Mouse (Mus musculus) small intestine, adult 2 months (tissue): Measurements from ENCODE around the gene Mgll. TPM values are rescaled to one million over a fixed set of nuclear protein-coding genes. Genes with fewer than 3 reads are reported as not detected.

Experiments used
- H3K27ac ChIP-seq: fragments of 200-500 bp; 2 replicates; pipeline ENCODE4 v1.5.1; 2012; ENCODE audit warnings: low read depth, low read length, control low read depth, inconsistent platforms; ENCODE audit not compliant: insufficient read depth
- H3K27me3 ChIP-seq: fragments of 200-500 bp; 2 replicates; pipeline ENCODE4 v1.6.1; 2012; ENCODE audit warnings: mild to moderate bottlenecking, moderate library complexity, low read length, inconsistent platforms; ENCODE audit not compliant: control insufficient read depth, insufficient read depth
- H3K36me3 ChIP-seq: fragments of 200-500 bp; 2 replicates; pipeline ENCODE4 v1.6.1; 2012; ENCODE audit warnings: mild to moderate bottlenecking, low read length, control low read depth, inconsistent platforms; ENCODE audit not compliant: control insufficient read depth, insufficient read depth
- H3K4me1 ChIP-seq: fragments of 200-500 bp; 2 replicates; pipeline ENCODE4 v1.6.1; 2012; ENCODE audit warnings: low read length, inconsistent platforms, mixed read lengths; ENCODE audit not compliant: control insufficient read depth, insufficient read depth, insufficient read length
- H3K4me3 ChIP-seq: fragments of 200-500 bp; 2 replicates; pipeline ENCODE4 v1.5.1; 2012; ENCODE audit warnings: low read depth, mild to moderate bottlenecking, control low read depth, inconsistent platforms, low read length, moderate library complexity
- CTCF ChIP-seq: fragments of 200-500 bp; IDR thresholded peaks from 2 replicates; pipeline ENCODE4 v1.5.1; 2012; ENCODE audit warnings: low read depth, mild to moderate bottlenecking, control low read depth, inconsistent platforms, low read length, moderate library complexity, mixed read lengths; ENCODE audit not compliant: insufficient replicate concordance, insufficient read length; ENCODE audit errors: extremely low read depth
- POLR2A ChIP-seq: fragments of 200-500 bp; IDR thresholded peaks from 2 replicates; pipeline ENCODE4 v1.6.1; 2012; ENCODE audit warnings: low read depth, mild to moderate bottlenecking, control low read depth, inconsistent platforms, low read length, moderate library complexity
- WGBS: fragments of 180-500 bp; shearing (Covaris S2); methylation state at CpG from one replicate; pipeline ENCODE4 v1.1.7; 2018; 5-methylcytosine and 5-hydroxymethylcytosine counted together
- polyA plus RNA-seq: library from polyadenylated mRNA; depleted of rRNA; stranded (reverse); fragments of >200 nt; gene quantifications from 2 replicates; pipeline ENCODE4 v1.2.3, GENCODE M21; 2012

Gene Mgll
- polyA plus RNA-seq, 1 experiment, result 29.5 TPM

DNA sequence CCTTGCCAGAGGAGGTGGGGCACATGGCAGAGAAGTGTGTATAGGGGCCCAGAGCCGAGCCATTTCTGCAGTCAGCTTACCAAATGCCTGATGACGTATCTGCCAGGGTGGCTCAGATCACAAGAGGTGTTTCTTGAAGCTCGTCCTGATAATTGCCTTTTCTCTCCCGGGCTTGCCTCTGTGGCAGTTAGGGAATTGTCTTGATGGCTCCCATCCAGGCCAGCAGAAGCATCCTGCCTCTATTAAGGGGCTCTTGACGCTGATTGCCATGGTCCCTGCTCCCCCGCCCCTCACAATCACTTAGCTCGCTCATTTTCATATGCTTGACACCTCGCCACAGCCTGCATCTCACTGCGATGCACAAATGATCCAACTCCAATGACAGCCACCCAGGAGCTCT lies 67.1 kb downstream of the Mgll start:
- WGBS, result 75% methylated on average over 9 of the region's 9 CpGs
- TF ChIP-seq CTCF, result no peak
- TF ChIP-seq POLR2A, result no peak
- Histone ChIP-seq H3K4me3 (no peak overlapping the region), H3K27ac (no peak overlapping the region), H3K27me3 (no peaks in the 10 kb centered on the region), H3K36me3 (no peaks in the 10 kb centered on the region), H3K4me1 (peaks cover 4% of the 10 kb centered on the region; the same call in 1 of the 2 replicates)

DNA sequence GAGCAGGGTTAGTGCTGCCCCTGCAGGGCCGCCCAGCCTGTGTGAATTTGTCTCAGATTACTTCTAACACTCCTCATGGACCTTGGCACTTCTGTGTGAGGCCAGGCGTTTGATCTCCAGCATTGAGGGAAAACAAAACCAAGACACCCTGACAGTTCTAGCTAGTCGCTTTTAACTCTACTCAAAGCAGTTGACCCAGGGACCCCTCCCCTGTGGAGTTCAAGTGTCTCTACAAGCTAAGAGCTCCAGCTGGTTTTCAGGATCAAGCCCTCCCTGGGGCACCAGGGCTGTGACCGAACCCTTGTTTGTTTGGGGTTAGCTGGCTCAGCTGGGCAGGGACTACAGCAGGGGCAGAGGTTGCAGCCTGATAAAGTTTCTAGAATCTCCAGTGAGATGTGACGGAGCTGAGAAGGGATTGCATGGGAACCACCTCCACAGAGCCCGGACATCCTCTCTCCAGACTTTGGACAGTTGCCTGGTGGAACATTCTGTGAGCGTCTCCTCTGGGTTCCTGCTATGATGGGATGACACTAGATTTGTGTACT lies 68.0 kb downstream of the Mgll start:
- H3K27ac ChIP-seq, result no peak overlapping the region

DNA sequence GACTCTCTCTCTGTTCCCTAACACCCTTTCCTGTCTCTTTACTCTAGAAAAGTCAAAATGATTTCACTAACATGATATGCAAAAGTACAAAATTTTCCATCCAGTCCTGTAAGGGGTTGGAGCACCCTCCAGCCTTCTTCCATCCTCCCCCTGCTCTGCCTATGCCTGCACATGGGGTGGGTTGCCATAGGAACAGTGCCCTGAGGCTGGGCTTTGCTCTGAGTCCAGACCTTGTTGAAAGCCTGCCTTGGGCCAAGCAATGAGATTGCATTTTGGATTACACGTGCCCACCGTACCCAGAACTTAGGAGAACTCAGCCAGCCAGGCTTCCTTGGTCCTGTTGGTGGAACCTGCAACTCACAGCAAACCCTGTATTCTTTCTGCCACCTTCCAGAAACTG lies 69.0 kb downstream of the Mgll start:
- no peak overlapping the region for H3K27ac ChIP-seq
- WGBS, result 81% methylated on average over 2 of the region's 2 CpGs
- H3K4me1 ChIP-seq, result peaks cover 2% of the 10 kb centered on the region; the same call in 1 of the 2 replicates

More for the DNA sequence above, 68.0 kb downstream of the Mgll start:
- TF ChIP-seq POLR2A (no peak), CTCF (no peak)
- no peaks in the 10 kb centered on the region for H3K36me3 ChIP-seq
- H3K4me1 ChIP-seq, result peaks cover 4% of the 10 kb centered on the region; the same call in 1 of the 2 replicates
- H3K27me3 ChIP-seq, result no peaks in the 10 kb centered on the region
- 24% methylated on average over 7 of the region's 7 CpGs for WGBS
- no peak overlapping the region for H3K4me3 ChIP-seq

DNA sequence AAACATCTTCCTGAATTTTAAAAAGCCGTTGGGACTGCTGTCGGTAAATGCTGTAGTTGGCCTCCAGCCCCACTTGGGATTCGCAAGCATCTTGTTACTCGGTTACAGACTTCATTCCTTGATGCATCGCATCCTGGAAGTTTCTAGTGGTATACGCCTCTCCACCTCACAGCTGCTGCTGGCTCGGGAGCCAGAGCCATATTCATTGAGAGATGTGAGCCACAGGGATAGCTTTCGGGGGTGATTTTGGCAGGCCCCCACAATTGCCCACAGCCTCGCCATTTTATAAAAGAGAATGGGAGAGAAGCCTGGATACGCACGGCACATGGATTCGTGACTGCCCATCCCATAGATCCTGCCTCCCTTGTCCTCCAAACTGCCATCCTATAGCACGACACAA lies 69.7 kb downstream of the Mgll start:
- TF ChIP-seq CTCF (no peak), POLR2A (no peak)
- no peaks in the 10 kb centered on the region for H3K36me3 ChIP-seq
- 85% methylated on average over 13 of the region's 13 CpGs for WGBS
- no peak overlapping the region for H3K27ac ChIP-seq
- H3K4me3 ChIP-seq, result no peak overlapping the region
- peaks cover 2% of the 10 kb centered on the region; the same call in 1 of the 2 replicates for H3K4me1 ChIP-seq
- no peaks in the 10 kb centered on the region for H3K27me3 ChIP-seq

More for the DNA sequence above, 69.0 kb downstream of the Mgll start:
- Histone ChIP-seq H3K27me3 (no peaks in the 10 kb centered on the region), H3K4me3 (no peak overlapping the region), H3K36me3 (no peaks in the 10 kb centered on the region)
- TF ChIP-seq POLR2A (no peak), CTCF (no peak)

DNA sequence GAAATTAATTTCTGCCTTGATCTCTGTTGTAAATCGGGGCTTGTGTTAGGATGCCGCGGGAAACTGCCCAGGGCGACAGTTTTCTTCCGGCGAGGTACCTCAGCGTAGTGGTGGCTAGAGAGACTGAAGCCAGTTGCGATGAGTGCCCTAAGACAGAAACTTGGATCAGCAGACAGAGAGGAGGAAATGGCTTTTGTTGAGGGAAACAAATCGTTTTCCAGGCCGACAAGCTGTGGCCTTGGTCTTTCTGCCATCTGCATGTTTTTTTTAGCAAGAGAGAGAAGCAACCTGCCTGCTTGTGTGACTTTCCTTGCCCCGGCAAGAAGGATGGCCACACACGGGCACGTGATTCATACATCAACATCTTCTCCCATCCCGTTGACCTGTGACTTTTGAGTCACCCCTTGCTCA lies 70.4 kb downstream of the Mgll start:
- Histone ChIP-seq H3K36me3 (no peaks in the 10 kb centered on the region), H3K4me1 (0 out of 2 replicates have a peak, but pooled peaks cover 2% of the 10 kb centered on the region), H3K27me3 (no peaks in the 10 kb centered on the region), H3K27ac (no peak overlapping the region), H3K4me3 (no peak overlapping the region)
- no peak for TF ChIP-seq CTCF
- TF ChIP-seq POLR2A, result no peak
- WGBS, result 79% methylated on average over 14 of the region's 14 CpGs

DNA sequence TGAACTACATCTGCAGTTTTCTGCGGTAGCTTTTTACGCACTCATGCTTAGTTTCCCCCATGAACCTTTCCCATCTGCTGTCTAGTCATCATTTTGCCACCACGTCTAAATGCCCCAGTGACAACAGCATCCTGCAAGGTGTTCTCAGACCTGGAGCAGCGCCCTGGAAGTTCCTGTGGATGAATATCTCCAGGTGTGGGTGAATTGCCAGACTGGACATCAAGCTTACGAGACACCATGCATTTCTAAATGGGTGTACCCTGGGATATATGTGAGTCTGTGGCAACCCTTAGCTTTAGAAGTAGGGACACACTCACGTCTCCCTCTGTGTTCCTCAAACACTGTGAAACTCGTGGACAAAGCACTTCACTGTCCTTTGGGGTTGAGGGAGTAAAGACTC lies 76.0 kb downstream of the Mgll start:
- WGBS, result 78% methylated on average over 7 of the region's 7 CpGs
- no peaks in the 10 kb centered on the region for H3K4me1 ChIP-seq
- TF ChIP-seq POLR2A (no peak), CTCF (no peak)
- H3K27ac ChIP-seq, result no peak overlapping the region
- no peak overlapping the region for H3K4me3 ChIP-seq
- H3K27me3 ChIP-seq, result no peaks in the 10 kb centered on the region
- no peaks in the 10 kb centered on the region for H3K36me3 ChIP-seq

DNA sequence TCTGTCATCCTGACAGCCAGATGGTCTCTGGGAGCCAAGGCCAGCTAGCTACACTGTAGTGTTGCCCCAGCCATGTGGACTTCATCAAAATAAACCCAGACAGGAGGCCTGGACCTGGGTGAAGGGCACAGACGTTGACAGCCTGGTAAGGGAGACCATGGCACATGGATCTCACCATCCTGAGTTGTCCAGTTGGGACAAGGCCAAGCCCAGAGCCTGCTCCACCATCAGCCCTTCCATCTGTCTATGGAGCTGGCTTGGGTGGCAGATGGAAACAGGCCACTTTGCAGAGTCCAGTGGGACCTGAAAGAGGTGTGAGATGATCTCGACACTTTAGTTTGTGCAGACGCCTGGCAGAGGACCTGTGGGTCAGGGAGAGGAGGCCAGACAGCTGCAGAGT lies 76.5 kb downstream of the Mgll start:
- 62% methylated on average over 3 of the region's 3 CpGs for WGBS
- H3K36me3 ChIP-seq, result no peaks in the 10 kb centered on the region
- H3K27me3 ChIP-seq, result no peaks in the 10 kb centered on the region
- no peak overlapping the region for H3K4me3 ChIP-seq
- H3K27ac ChIP-seq, result no peak overlapping the region
- no peaks in the 10 kb centered on the region for H3K4me1 ChIP-seq
- no peak for TF ChIP-seq POLR2A
- no peak for TF ChIP-seq CTCF
